Mouse (Mus musculus) testis, postnatal 10 days (tissue): ENCODE results near the gene Kcnj1.
A peak's percentile ranks its signal among the peaks of the same experiment; 100 is the strongest.

ENCODE experiments used
- DNase-seq: peaks from one replicate; pipeline ENCODE4 v3.0.0; 2021; ENCODE audit warnings: low spot score

The Kcnj1 gene

DNA sequence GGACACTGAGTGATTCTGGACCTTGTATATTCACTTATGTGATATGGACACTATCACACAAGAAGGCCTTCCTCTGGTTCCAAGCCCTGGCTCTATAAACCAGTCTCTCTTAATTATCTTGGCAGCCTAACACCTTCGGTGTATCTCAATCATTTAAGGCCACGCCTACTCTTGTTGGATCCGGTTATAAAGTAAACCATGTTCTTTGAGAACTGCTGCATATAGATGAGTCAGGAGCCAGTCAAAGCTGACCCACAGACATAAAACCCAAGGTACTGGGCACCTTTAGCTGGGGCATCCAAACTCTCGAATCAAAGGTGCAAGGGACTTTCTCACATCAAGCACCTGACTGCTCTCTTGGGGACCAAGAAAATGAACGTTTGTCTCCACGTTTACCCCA, at the start of gene Kcnj1:
TSS of gene Kcnj1 (plus strand) at position 292 of the 400 bp plus-strand sequence.
- DNase-seq, result no peak

DNA sequence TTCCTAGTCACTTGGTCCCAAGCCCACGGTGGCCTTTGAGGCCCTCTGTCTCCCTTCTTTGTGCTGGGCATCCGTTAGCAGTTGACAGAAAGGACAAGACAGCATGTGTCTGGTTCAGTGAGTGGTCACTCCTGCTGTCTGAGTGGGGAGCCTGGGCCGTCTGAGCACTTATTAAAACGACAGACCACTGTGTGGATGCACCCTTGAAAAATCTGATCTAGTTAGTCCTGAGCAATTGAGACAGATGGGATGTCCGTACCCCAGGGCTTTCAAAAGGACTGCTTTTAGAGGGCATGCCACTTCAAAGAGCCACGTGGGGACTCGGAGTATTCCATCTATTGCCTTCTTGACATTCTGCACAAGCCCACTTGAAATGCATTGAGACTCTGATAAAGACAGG, 48.7 kb upstream of the Kcnj1 start:
- DNase-seq, result no peak

DNA sequence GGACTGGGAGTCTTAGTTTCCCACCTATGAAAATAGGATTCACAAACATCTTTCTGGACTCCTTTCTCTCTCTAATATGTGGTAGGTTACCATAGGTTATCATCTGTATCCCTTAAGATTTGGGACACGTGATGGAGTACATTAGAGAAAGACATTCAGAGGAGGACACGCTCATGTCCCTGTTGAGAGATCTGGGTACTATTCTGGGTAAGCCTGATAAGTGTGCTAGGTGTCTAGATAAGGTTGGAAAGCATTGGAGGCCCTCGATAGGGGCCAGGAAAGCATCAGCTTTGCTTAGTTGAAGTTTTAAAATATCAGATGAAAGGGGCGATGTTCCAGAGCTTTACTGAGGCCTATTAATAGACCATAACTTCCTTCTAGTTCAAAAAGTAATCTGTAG, 43.5 kb upstream of the Kcnj1 start:
- DNase-seq, result no peak

DNA sequence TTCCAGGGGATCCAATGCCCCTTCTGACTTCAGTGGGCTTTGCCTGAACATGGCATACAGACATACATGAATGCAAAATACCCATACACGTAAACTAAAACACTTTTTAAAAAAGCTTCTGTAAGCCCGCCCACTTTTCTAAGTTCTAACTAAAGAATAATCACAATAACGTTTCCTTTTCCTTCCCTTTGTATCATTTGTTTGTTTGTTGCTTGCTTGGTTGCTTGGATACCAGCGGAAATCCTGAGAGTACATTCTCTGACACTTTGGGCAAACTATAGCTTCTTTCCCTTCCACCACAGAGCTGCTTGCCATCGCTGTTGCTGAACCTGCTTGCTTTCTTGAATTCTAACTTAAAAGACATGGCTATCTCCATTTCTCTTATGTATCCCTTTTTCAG, 41.1 kb upstream of the Kcnj1 start:
- no peak for DNase-seq

DNA sequence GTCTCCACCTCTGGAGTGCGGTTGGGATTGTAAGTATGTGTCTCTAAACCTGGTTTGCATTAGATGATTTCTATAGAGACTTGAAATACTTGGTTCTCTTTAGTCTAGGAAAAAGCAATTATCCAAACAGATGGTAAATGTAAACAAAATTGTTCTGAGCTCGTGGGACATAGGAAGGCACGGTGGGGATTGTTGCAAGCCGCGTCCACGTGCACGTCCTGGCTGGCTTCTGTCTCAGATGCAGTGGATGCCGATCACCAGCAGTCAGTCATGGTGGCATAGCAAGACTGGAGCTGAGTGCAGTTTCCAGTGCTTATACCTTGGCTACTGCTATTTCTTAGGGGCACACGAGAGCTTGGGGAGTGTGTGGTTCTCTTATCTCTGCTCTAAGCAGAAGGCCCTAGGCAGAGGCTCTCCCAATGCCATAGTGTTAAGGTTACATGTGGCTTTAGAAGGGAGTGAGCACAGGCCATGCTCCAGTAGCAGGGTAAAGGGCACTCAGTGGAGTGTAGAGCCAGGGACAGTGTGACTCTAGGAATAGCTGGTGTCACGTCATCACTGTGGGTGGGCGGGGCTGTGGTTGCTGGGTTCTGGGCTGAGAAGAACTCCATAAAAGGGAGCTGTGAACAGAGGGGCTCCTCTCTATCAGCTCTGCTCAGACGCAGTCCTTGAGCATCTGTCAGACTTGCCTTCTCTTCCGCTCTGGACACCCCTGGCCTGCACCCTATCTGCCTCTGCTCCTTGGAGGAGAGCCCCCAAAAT, 36.7 kb upstream of the Kcnj1 start:
- no peak for DNase-seq

DNA sequence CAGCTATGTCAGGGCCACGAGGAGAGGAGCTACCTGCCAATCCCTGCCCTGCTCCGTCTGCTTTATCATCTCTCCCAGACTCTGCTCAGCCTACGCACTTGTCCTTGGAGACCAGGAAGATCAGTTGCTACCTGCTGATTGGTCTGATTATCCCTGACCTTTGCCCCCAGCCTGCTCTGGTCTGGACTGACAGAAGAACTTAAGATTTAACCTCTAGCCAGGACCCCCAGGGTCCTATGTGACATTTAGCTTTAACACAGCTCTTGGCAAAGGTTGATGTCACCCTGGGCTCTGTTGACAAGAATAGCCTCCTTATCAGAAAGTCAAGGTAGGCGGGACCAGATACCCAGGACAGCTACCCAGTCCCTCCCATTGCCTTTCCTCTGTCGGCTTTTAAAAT, 31.5 kb upstream of the Kcnj1 start:
- DNase-seq, result no peak

DNA sequence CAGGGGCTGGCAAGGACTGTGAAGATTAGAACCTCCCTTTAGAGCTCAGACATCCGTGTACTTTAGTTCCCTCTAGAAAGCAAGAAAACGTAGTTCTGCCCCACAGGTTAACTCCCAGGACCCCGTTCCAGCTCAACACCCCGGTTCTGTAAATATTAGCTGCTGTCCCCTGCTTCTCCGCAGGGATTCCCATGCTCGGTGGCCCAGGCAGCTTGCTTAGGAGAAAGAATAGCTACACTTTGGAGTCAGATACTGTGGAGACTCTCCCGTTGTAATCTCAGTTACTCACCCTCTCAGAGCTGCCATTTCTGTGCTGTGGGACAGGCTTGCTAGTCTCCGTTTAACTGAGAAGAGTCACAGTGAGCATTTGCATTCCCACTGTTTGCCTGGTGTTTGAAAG, 29.4 kb upstream of the Kcnj1 start:
- DNase-seq, result no peak

DNA sequence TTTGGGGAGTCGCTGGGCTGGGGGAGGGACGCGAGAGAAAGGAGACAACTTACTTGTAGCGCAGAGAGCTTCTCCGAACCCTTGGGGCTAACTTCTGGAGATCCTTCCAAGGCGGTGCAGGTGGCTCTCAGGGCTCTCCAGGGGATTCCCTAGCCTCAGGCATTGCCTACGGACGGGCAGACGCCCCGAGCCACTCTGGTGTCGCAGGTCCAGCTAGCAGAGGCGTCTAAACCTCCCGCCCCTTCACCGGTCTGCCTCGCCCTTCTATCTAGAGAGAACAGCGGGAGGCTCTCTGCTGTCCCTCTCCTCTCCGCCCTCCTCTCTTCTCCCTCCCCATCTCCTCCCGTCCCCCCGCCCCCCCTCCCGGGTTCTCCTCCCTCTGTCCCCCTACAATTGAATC, 28.2 kb upstream of the Kcnj1 start, which contains the start of gene Kcnj5:
TSS of gene Kcnj5 (minus strand) at position 300 of the 400 bp plus-strand sequence.
- no peak for DNase-seq

- no peak for DNase-seq
Observed at GRCm38 (mm10) chr9:32344489-32344888, 27.8 kb upstream of the Kcnj1 start.

- no peak for DNase-seq
Observed at GRCm38 (mm10) chr9:32348096-32348495, 24.2 kb upstream of the Kcnj1 start.

DNA sequence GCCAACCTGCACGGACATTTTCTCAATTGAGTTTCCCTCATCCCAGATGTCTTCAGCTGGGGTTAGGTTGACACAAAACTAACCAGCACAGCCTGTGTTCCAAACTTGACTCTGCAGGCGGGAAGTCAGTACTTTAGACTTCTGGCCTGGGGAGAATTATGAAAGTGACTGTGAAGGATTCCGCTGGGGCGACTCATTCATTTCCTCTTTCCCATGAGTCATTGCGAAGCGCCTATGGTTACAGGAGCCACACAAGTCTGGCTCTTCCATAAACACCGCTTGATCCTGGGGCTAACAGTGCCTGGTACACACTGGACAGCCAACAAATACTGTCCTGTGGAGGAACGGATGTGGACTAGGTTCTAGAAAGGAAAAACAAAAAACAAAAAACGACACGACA, 22.9 kb upstream of the Kcnj1 start:
- no peak for DNase-seq

GRCm38 (mm10) chr9:32350332-32350731, 22.0 kb upstream of the Kcnj1 start:
- DNase-seq, result peak; percentile 88

DNA sequence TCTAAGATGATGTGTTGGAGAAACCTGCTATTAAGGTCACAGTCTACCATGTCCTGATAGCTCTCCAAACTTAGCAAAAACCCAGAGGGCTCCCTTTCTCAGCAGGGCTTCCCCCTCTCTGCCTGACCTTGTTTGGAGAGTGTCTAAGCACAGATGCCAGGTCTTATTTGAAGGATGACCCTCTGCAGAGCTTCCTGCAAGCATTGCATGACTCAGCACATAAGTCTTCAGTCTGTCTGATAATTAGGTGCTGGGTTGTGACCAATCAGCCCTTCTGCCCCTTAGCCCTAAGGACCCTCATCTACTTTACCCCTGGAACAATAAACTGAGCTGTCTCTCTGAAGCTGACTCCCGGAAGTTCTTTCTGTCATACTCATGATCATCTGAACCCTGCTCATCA, 11.5 kb upstream of the Kcnj1 start:
- DNase-seq, result no peak

DNA sequence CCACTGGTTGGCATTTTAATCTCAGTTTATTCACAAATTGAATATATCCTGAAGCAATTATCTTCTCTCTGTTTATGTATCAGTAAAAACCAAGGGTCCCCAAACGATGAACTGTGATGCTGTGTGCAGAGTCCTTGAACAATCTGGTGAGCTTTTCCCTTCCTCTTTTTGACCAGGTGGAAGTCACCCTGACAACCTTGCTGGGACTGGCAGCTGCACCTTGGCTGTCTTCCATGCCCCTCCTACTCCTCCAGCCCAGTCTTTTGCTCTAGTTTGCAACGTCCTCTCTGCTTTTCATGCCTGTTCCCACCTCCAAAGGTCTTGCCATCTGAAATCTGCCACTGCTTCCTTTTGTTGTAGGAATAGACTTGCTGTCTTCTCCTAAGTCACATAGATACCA, 3.5 kb upstream of the Kcnj1 start:
- no peak for DNase-seq

DNA sequence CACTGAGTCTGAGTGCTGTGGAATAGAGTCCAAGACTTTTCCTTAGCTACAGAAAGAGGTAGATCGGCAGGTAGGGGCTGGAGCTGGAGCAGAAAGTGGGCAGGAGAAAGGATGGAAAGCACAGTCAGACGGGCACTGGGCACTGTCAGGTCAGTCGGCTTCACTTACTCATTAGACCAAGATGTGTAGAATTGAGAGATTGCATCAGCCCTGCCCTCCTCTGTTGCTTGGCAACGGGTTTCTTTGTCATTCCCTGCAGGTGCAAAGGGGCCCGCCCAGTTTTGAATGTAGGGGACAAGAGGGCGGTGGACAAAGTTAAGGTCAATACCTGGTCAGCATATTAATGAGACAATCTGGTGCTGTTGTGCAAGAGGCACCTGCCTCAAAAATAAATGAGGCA, 2.9 kb upstream of the Kcnj1 start:
- no peak for DNase-seq

DNA sequence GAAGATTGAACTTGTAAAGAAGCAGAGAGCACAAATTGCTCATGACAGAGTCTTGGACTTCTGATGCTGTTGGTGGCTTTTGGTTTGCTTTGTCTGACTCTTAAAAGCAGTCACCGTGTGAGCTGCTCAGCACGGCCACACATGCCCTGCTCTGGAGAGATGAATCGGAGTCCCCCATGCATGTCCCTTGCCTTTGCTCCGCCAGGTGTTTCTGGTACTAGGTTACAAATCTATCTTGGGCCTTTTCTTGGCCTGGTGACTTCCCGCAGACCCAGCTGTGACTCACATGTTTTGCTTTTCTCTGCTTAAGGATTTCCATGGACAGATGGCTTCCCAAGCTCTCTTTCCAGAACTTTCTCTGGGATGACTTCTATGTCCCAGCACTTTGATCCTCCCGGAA, 1.4 kb downstream of the Kcnj1 start:
- DNase-seq, result no peak

DNA sequence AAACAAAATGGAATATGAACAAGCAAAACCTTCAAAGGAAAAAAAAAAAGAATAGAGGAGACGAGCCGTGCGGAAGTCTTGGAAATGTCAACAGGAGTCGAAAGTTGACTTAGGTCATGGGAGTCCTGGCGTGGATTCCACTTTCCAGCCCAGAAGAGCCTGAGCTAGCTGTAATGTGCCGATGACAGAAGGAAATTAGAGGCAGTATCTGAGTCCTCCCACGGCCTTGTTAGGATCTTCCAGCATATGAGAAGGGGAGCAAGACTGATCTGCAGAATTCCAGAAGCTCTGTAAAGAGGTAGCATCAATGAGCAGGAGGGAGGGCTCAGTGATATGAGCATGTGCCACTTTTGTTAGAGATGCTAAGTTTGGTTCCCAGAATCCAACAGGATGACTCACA, 3.7 kb downstream of the Kcnj1 start:
- DNase-seq, result no peak

DNA sequence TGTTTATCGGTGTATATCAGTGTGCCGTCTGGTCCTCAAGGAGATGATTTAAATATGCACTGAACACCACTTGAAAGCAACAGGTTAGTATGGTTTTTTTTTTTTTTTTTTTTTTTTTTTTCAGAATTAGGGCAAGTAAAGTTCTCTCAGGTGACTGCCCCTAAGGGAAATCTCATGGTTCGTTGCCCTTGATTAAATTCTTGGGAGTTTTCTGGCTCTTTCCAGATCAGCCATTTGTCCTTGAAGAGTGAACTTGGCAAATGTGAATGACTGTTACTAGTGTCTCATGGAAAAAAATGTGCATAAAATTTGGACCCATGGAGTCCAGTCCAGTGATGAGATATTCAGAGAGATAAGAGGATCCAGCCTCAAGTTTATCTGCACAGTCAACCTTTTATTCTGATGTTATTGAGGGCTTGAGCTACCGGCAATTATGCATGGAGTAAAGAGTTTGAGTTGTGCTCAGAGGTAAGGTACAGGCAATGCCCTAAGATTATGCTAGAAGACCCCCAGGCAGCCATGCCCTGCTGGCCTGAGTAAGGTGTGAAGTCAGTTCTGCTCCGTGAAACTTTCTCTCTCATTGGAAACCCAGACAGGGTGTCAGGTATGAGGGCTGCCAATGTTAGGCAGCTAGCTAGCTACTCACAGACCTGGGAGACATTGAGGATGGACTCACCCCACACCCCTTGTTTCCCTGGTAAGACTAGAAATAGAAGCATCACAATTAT, 4.7 kb downstream of the Kcnj1 start:
- no peak for DNase-seq

GRCm38 (mm10) chr9:32384906-32385305, 12.6 kb downstream of the Kcnj1 start:
- no peak for DNase-seq

GRCm38 (mm10) chr9:32388120-32388519, 15.8 kb downstream of the Kcnj1 start:
- no peak for DNase-seq

- no peak for DNase-seq
Observed at GRCm38 (mm10) chr9:32391092-32391491, 18.8 kb downstream of the Kcnj1 start.

GRCm38 (mm10) chr9:32391701-32392100, 19.4 kb downstream of the Kcnj1 start:
- DNase-seq, result no peak

DNA sequence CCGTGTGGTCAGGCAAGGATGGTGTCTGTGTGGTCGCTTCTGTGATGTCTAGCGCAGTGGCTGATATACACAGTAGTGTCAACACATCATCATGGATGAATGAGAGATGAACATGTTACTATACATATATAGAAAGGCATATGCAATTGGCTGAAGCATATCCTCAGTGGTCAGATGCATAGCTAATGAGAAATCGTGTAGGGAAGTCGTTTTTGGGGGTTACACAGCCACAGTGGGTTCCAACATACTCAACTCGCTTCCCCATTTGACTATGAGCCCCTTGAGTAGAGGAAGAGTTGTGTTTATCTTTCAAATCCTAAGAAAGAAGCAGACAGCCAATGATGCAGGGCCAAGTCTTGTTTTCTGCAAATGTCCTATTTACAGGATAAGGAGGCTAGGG, 20.4 kb downstream of the Kcnj1 start:
- no peak for DNase-seq

DNA sequence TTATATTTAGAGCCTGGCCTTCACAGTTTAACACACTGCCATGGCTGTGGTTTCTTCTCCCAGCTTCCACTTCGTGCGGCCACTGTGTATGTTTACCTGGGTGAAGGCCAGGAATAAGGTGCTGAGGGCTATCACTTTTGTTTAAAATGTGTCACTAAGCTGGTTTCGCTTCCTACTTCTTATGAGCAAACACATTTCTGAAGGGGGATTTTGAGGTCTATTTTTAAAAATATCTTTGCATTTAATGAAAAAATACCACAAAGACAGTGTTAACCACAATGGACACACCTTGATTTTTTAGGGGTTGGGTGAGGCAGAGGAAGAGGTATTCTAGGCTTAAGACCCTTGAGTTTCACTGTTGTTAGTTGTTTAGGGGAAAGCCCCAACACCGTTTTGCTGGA, 22.5 kb downstream of the Kcnj1 start:
- no peak for DNase-seq
